Mouse (Mus musculus): ENCODE results near the gene Sowaha. TPM values are rescaled to one million over a fixed set of nuclear protein-coding genes. Genes with fewer than 3 reads are reported as not detected.

The Sowaha gene
- polyA plus RNA-seq, 1 experiment from 2014 or later, result 0.13 TPM

GRCm38 (mm10) chr11:53469968-53470695, 9.9 kb downstream of the Sowaha start, which contains the start of gene Gm9837:
Gene Gm9837, minus strand, starts transcription at chr11:53470479.
- Histone ChIP-seq H3K4me3 (ENCODE audit: low read depth, low read length) (peak within 1 kb of the TSS; percentile 16), H3K9me3 (ENCODE audit: control insufficient read depth, low read depth, low read length) (no peaks in the 10 kb centered on the region), H3K4me2 (replicated peaks; ENCODE audit: low read depth, low read length) (peak within 1 kb of the TSS; percentile 42), H3K27me3 (ENCODE audit: control insufficient read depth, insufficient read depth, low read length) (peaks cover 23% of the 10 kb centered on the region), H3K9ac (replicated peaks; ENCODE audit: low read depth, low read length) (no peak within 1 kb of the TSS), H3K4me1 (ENCODE audit: control insufficient read depth, insufficient read depth, low read length) (peaks cover 16% of the 10 kb centered on the region; the same call in 1 of the 2 replicates), H3K27ac (ENCODE audit: low read length) (no peak within 1 kb of the TSS), H3K36me3 (ENCODE audit: control insufficient read depth, insufficient read depth, low read length) (no peaks in the 10 kb centered on the region)
- 4% methylated on average over 29 of the region's 29 CpGs for WGBS
- ATAC-seq (ENCODE audit: insufficient number of reproducible peaks, insufficient read depth, low FRiP score, low read depth), result peak; percentile 47; the same call in 1 of the 2 replicates

GRCm38 (mm10) chr11:53469294-53469967, 10.6 kb downstream of the Sowaha start:
- Histone ChIP-seq H3K4me1 (ENCODE audit: control insufficient read depth, insufficient read depth, low read length) (peaks cover 16% of the 10 kb centered on the region; the same call in 1 of the 2 replicates), H3K9ac (replicated peaks; ENCODE audit: low read depth, low read length) (no peak overlapping the region), H3K27me3 (ENCODE audit: control insufficient read depth, insufficient read depth, low read length) (peaks cover 23% of the 10 kb centered on the region; the same call in 1 of the 2 replicates), H3K9me3 (ENCODE audit: control insufficient read depth, low read depth, low read length) (peaks cover 2% of the 10 kb centered on the region; the same call in 1 of the 2 replicates), H3K4me3 (ENCODE audit: low read depth, low read length) (no peak overlapping the region), H3K4me2 (replicated peaks; ENCODE audit: low read depth, low read length) (peak overlapping the region; percentile 42; the same call in 1 of the 2 replicates), H3K36me3 (ENCODE audit: control insufficient read depth, insufficient read depth, low read length) (no peaks in the 10 kb centered on the region), H3K27ac (ENCODE audit: low read length) (no peak overlapping the region)
- WGBS, result 45% methylated on average over 16 of the region's 16 CpGs
- no peak for ATAC-seq (ENCODE audit: insufficient number of reproducible peaks, insufficient read depth, low FRiP score, low read depth)

- H3K4me1 ChIP-seq (ENCODE audit: control insufficient read depth, insufficient read depth, low read length), result peaks cover 21% of the 10 kb centered on the region
- WGBS, result 7% methylated on average over 40 of the region's 40 CpGs
- peaks cover 44% of the 10 kb centered on the region for H3K27me3 ChIP-seq (ENCODE audit: control insufficient read depth, insufficient read depth, low read length)
- no peak overlapping the region for H3K27ac ChIP-seq (ENCODE audit: low read length)
- peak overlapping the region; percentile 49 for H3K4me2 ChIP-seq (replicated peaks; ENCODE audit: low read depth, low read length)
- 0 out of 2 replicates have a peak overlapping the region, but pooled peaks have one; percentile 30 for H3K9ac ChIP-seq (replicated peaks; ENCODE audit: low read depth, low read length)
- peak overlapping the region; percentile 31 for H3K4me3 ChIP-seq (ENCODE audit: low read depth, low read length)
- no peaks in the 10 kb centered on the region for H3K36me3 ChIP-seq (ENCODE audit: control insufficient read depth, insufficient read depth, low read length)
- peak; percentile 50; the same call in 1 of the 2 replicates for ATAC-seq (ENCODE audit: insufficient number of reproducible peaks, insufficient read depth, low FRiP score, low read depth)
- H3K9me3 ChIP-seq (ENCODE audit: control insufficient read depth, low read depth, low read length), result peaks cover 3% of the 10 kb centered on the region; the same call in 1 of the 2 replicates
Measured at GRCm38 (mm10) chr11:53466231-53466971, 13.7 kb downstream of the Sowaha start.

DNA sequence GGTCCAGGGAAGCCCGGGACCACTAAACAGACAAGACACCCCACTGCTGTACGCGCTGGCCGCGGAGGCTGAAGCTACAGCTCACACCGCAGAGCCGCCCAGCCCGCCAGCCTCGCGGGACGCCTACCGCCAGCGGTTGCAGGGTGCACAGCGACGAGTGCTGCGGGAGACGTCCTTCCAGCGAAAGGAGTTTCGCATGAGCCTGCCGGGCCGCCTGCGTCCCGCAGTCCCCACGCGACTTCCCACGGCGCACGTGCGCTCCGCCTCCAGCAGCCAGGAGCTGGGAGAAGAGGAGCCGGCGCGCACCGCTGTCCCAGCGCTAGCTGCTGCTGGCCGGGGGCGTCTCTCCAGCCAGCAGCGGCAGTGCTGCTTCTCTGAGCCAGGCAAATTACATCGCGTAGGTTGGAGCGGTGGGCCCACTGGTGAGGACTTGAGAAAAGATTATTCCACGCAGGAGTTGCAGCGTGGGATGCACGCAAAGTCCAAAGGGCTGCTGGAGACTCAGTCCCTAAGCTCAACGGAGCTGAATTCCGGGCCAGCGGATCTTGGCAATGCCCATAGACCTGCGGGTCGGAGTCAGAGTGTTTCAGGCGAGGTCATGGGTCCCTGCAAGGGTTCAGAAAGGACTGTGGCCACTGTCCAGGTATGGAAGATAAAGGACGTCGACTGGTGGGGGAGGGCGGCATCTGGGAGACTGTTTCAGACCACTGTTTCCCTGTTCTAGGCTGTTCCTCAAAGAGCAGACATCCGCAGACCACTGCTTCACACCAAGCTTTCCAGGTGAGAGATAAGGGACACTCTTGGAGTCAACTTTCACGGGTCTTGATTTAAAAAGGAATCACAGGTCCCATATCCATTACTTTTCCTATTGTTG, 16.3 kb downstream of the Sowaha start:
- Histone ChIP-seq H3K27ac (ENCODE audit: low read length) (no peak overlapping the region), H3K4me3 (ENCODE audit: low read depth, low read length) (peak overlapping the region; percentile 38), H3K4me1 (ENCODE audit: control insufficient read depth, insufficient read depth, low read length) (peaks cover 13% of the 10 kb centered on the region), H3K9me3 (ENCODE audit: control insufficient read depth, low read depth, low read length) (peaks cover 3% of the 10 kb centered on the region; the same call in 1 of the 2 replicates), H3K36me3 (ENCODE audit: control insufficient read depth, insufficient read depth, low read length) (no peaks in the 10 kb centered on the region), H3K27me3 (ENCODE audit: control insufficient read depth, insufficient read depth, low read length) (peaks cover 30% of the 10 kb centered on the region), H3K9ac (replicated peaks; ENCODE audit: low read depth, low read length) (peak overlapping the region; percentile 30; the same call in 1 of the 2 replicates), H3K4me2 (replicated peaks; ENCODE audit: low read depth, low read length) (peak overlapping the region; percentile 86)
- no peak for ATAC-seq (ENCODE audit: insufficient number of reproducible peaks, insufficient read depth, low FRiP score, low read depth)
- 6% methylated on average over 55 of the region's 55 CpGs for WGBS

DNA sequence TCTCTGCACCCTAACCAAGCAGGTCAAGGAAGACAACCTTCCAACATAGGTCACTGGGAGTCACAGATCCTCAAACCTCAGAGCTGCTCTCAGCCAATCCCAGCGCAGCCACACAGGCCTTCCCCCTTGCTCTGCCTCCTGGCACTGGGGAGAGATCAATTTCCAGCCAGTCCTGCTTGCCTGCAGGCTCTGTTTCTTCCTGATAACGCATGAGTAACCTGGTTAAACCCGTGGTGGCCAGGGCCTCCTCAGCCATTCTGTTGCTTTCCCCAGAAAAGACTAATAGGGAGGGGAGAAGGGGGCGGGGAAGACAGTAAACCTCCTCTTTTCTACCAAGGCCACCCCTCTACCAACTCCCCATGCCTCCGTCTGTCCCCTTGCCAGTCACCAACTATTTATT, 18.3 kb downstream of the Sowaha start:
- Histone ChIP-seq H3K27me3 (ENCODE audit: control insufficient read depth, insufficient read depth, low read length) (peaks cover 28% of the 10 kb centered on the region), H3K36me3 (ENCODE audit: control insufficient read depth, insufficient read depth, low read length) (no peaks in the 10 kb centered on the region), H3K27ac (ENCODE audit: low read length) (no peak overlapping the region), H3K9ac (replicated peaks; ENCODE audit: low read depth, low read length) (no peak overlapping the region), H3K4me1 (ENCODE audit: control insufficient read depth, insufficient read depth, low read length) (peaks cover 11% of the 10 kb centered on the region), H3K4me3 (ENCODE audit: low read depth, low read length) (no peak overlapping the region), H3K9me3 (ENCODE audit: control insufficient read depth, low read depth, low read length) (peaks cover 3% of the 10 kb centered on the region; the same call in 1 of the 2 replicates), H3K4me2 (replicated peaks; ENCODE audit: low read depth, low read length) (no peak overlapping the region)
- no peak for ATAC-seq (ENCODE audit: insufficient number of reproducible peaks, insufficient read depth, low FRiP score, low read depth)
- WGBS, result 33% methylated on average over 5 of the region's 5 CpGs

GRCm38 (mm10) chr11:53460192-53460591, 19.9 kb downstream of the Sowaha start:
- Histone ChIP-seq H3K9ac (replicated peaks; ENCODE audit: low read depth, low read length) (no peak overlapping the region), H3K4me1 (ENCODE audit: control insufficient read depth, insufficient read depth, low read length) (peaks cover 5% of the 10 kb centered on the region; the same call in 1 of the 2 replicates), H3K9me3 (ENCODE audit: control insufficient read depth, low read depth, low read length) (peaks cover 3% of the 10 kb centered on the region; the same call in 1 of the 2 replicates), H3K27me3 (ENCODE audit: control insufficient read depth, insufficient read depth, low read length) (peaks cover 27% of the 10 kb centered on the region), H3K36me3 (ENCODE audit: control insufficient read depth, insufficient read depth, low read length) (no peaks in the 10 kb centered on the region), H3K4me2 (replicated peaks; ENCODE audit: low read depth, low read length) (no peak overlapping the region), H3K4me3 (ENCODE audit: low read depth, low read length) (no peak overlapping the region), H3K27ac (ENCODE audit: low read length) (no peak overlapping the region)
- WGBS, result 80% methylated on average over 3 of the region's 3 CpGs
- ATAC-seq (ENCODE audit: insufficient number of reproducible peaks, insufficient read depth, low FRiP score, low read depth), result no peak

DNA sequence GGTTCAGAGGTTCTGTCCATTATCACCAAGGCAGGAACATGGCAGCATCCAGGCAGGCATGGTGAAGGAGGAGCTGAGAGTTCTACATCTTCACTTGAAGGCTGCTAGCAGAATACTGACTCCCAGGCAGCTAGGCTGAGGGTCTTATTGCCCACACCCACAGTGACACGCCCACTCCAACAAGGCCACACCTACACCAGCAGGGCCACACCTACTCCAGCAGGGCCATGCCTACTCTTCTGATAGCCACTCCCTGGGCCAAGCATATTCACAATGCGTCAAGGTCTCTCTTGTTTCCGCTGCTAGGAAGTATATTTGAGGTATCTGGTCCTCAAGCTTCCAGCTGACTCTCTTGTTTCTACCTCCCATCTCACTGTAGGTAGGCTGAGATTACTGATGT, 21.1 kb downstream of the Sowaha start:
- no peak for ATAC-seq (ENCODE audit: insufficient number of reproducible peaks, insufficient read depth, low FRiP score, low read depth)
- Histone ChIP-seq H3K27me3 (ENCODE audit: control insufficient read depth, insufficient read depth, low read length) (peaks cover 17% of the 10 kb centered on the region), H3K9me3 (ENCODE audit: control insufficient read depth, low read depth, low read length) (no peaks in the 10 kb centered on the region), H3K4me3 (ENCODE audit: low read depth, low read length) (no peak overlapping the region), H3K9ac (replicated peaks; ENCODE audit: low read depth, low read length) (no peak overlapping the region), H3K36me3 (ENCODE audit: control insufficient read depth, insufficient read depth, low read length) (no peaks in the 10 kb centered on the region), H3K27ac (ENCODE audit: low read length) (no peak overlapping the region), H3K4me2 (replicated peaks; ENCODE audit: low read depth, low read length) (no peak overlapping the region), H3K4me1 (ENCODE audit: control insufficient read depth, insufficient read depth, low read length) (peaks cover 5% of the 10 kb centered on the region; the same call in 1 of the 2 replicates)
- WGBS, result 61% methylated on average over 3 of the region's 3 CpGs

Data from stomach, embryonic 14.5 days (tissue).